Mouse (Mus musculus): ENCODE measurements at regions not wholly inside any gene's neighbourhood (a gene's known extent, or its start where the extent isn't known, plus 50 kb on each side); places are given as distances from the start of the nearest gene placed in this dataset.

- no peak for TF ChIP-seq POLR2A (IDR thresholded peaks at IDR 0.05; ENCODE audit: low read depth, low read length)
- no peak for TF ChIP-seq CTCF (conservative IDR thresholded peaks at IDR 0.05; ENCODE audit: insufficient read depth, insufficient read length, low read depth, low read length)
These were observed 120.9 kb downstream of the Vegfa start for GRCm38 (mm10) chr17:45911201-45911731.

Measured in kidney, adult 2 months (tissue).